Mouse (Mus musculus): ENCODE results near the gene Lrmda.

Gene Lrmda

GRCm38 (mm10) chr14:22382101-22382500 is 362.6 kb downstream of the Lrmda start:
- CTCF ChIA-PET = no interaction called here
- POLR2A ChIA-PET = no interaction called here

- ChIA-PET CTCF (no interaction called here), POLR2A (no interaction called here)
These were observed 374.1 kb downstream of the Lrmda start for GRCm38 (mm10) chr14:22393616-22394015.

DNA sequence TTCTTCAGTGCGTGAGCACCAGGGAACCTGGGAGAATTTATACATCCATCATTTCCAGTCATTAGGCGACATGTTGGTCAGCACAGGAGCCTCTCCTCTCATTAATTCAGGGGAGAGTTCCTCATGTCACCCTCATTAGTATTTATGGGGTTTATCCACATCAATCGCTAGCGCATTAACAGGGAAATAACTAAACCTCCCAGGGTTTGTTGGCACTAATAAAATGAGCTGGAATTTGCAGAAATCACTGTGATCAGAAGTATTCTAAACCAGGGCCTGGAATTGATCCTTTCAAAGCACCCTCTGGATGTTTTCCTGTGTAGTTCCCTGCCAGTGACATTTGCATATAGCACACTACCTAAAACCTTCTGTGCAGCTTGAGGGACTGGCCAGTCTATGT is 382.9 kb downstream of the Lrmda start:
- ChIA-PET CTCF (interaction anchor here in 1 of 4 experiments (0.6 kb wide), 1 partner anchor 11 kb away, joined by 3 read pairs; no protein-coding TSS in a partner anchor), POLR2A (interaction anchor here in 1 of 4 experiments (1.1 kb wide), 1 partner anchor 19 kb away, joined by 3 read pairs; no protein-coding TSS in a partner anchor)

- POLR2A ChIA-PET = no interaction called here
- CTCF ChIA-PET = no interaction called here
These were observed 387.1 kb downstream of the Lrmda start for GRCm38 (mm10) chr14:22406623-22407022.

DNA sequence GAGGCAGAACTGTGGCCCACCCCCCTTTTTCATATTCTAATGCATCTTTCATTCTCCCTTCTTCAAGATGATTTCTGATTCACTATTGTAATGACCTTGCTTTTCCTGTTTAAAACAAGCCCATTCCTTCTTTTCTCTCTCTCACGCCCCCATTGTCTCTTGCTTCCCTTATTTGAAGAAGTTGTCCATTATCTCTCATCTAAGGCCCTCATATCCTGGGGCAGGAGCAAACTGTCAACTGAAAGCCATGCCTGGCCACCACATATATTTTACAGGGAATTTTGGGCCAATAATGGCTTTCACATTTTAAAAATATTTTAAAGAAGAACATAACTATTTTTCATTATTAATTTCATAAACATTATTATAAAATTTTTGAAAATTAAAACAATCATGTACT is 391.3 kb downstream of the Lrmda start:
- ChIA-PET CTCF (no interaction called here), POLR2A (no interaction called here)

DNA sequence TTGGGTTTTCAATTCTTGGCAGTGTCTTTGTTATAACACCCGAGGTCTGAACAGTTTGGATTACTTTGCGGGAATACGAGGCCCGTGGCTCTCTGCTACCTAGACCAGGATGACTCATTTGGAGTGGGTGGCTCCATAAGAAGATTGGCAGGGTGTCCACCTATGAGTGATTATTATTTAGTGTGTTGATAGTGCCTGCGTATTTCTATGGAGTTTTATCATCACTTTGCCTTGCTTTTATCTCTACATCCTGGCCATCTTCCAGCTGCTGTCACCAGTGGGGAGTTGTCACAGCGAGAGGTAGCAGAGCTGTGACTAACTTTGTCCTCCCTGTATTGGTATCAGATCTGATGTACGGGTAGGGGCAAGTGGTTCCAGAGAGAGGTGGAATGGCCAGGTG is 393.7 kb downstream of the Lrmda start:
- POLR2A ChIA-PET = no interaction called here
- CTCF ChIA-PET = no interaction called here

DNA sequence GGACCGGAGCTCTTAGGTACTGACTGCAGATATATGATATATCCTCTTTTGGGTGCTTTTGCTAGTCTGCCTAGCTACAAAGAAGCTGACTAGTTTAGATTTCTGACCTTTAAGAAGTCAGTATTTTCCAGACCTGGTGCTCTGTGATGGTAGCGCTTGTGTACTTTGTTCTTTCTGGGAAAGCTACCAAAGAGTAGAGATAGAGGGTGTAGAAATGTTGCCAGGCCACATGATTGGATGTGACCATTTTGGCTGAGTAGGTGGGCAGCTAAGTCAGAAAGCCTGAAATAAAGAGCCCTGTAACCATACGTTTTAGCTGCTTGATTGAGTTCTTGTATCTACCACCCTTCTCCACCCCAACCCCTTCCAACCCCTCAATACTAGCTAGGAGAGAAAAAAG is 398.2 kb downstream of the Lrmda start:
- ChIA-PET POLR2A (no interaction called here), CTCF (no interaction called here)

- CTCF ChIA-PET = interaction anchor here in 1 of 4 experiments (0.7 kb wide), 1 partner anchor 434 kb away, joined by 3 read pairs; no protein-coding TSS in a partner anchor
- POLR2A ChIA-PET = interaction anchor here in 1 of 4 experiments (0.7 to 1.3 kb wide), 2 partner anchors 19 to 855 kb away, joined by 3 to 4 read pairs; no protein-coding TSS in a partner anchor
These were observed 402.2 kb downstream of the Lrmda start for GRCm38 (mm10) chr14:22421668-22422067.

DNA sequence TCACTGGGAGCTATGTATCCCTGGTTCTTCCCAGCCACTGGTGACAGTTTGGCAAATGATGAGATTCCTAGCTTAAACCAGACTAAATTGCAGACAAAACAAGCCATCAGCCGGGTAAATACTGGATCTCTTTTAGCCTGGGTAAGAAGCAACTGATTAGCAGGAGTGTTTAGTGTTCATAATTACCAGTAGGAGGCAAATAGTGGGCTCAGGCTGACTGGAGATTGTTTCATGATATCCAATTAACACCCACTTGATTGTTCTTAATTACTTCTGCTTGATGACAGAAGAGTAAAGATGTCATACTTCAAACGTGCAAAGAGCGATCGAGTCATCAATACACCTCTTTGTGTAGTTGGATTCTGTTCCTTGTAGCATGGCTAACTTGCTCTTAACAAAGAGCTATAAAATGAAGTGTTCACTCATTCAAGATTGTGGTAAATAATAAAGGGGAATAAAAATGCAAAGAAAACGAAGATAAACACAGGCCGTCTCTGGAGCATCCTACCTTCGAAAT is 405.6 kb downstream of the Lrmda start:
- ChIA-PET CTCF (no interaction called here), POLR2A (no interaction called here)

DNA sequence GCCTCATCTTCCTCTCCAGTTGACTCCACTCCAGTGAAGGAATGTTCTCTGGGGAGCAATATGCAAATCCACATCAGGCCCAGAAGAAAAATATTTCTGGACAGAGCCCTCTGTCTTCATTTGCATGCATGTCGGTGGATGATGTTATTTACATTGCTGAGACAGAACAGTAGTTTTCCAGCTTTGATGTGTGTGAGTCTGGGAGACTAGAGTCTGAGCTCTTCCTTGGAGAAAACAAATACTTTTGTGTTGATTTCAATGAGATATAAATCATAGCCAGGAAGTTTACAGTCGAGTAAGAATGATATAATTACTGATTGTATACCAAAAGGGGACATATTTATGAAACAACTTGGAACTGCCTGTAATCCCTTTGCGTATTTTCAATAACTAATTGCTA is 415.9 kb downstream of the Lrmda start:
- ChIA-PET POLR2A (no interaction called here), CTCF (no interaction called here)

- POLR2A ChIA-PET = no interaction called here
- CTCF ChIA-PET = no interaction called here
These were observed 416.4 kb downstream of the Lrmda start for GRCm38 (mm10) chr14:22435860-22436377.

- POLR2A ChIA-PET = interaction anchor here in 1 of 4 experiments (0.5 kb wide), 1 partner anchor 1022 kb away, joined by 4 read pairs; no protein-coding TSS in a partner anchor
- CTCF ChIA-PET = no interaction called here
These were observed 421.0 kb downstream of the Lrmda start for GRCm38 (mm10) chr14:22440341-22440999.

- POLR2A ChIA-PET = interaction anchor here in 1 of 4 experiments (0.6 to 0.9 kb wide), 2 partner anchors 326 to 926 kb away, joined by 5 to 7 read pairs; no protein-coding TSS in a partner anchor
- CTCF ChIA-PET = no interaction called here
These were observed 422.4 kb downstream of the Lrmda start for GRCm38 (mm10) chr14:22441859-22442447.

GRCm38 (mm10) chr14:22442719-22443118 is 423.2 kb downstream of the Lrmda start:
- ChIA-PET POLR2A (interaction anchor here in 1 of 4 experiments (0.9 kb wide), 1 partner anchor 326 kb away, joined by 5 read pairs; no protein-coding TSS in a partner anchor), CTCF (no interaction called here)

GRCm38 (mm10) chr14:22444541-22444940 is 425.0 kb downstream of the Lrmda start:
- ChIA-PET CTCF (interaction anchor here in 1 of 4 experiments (1.6 kb wide), 1 partner anchor 9 kb away, joined by 5 read pairs; no protein-coding TSS in a partner anchor), POLR2A (no interaction called here)

DNA sequence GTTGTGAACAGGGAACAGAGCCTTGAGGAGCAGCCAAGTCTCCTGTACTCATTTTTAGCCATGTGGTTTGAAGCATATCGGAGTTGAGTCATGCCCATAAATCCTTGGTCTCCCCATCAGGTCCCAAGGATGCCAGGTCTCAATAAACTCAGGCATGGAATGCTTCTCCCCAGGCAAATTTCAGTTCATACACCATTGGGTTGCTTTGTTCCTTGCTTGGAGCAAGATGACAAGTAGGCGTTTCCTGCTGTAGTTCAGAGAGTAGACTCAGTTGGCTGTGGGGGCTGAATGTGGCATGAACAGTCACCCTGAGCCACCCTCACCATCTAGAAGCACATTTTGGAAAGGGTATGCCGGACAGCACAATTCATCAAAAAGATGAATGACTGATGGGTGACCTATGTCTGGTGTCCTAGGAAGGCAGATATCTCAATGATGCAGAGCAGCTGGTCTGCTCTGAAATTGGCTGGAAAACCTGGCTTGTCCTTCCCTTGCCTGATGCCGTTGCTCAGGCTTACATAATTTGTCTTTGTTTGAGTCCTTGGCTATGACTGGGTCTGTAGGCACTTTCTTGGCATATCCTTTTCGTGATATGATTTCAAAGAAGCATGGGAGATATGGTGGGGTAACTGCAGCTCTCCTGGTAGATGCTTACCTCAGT is 425.8 kb downstream of the Lrmda start:
- POLR2A ChIA-PET = no interaction called here

DNA sequence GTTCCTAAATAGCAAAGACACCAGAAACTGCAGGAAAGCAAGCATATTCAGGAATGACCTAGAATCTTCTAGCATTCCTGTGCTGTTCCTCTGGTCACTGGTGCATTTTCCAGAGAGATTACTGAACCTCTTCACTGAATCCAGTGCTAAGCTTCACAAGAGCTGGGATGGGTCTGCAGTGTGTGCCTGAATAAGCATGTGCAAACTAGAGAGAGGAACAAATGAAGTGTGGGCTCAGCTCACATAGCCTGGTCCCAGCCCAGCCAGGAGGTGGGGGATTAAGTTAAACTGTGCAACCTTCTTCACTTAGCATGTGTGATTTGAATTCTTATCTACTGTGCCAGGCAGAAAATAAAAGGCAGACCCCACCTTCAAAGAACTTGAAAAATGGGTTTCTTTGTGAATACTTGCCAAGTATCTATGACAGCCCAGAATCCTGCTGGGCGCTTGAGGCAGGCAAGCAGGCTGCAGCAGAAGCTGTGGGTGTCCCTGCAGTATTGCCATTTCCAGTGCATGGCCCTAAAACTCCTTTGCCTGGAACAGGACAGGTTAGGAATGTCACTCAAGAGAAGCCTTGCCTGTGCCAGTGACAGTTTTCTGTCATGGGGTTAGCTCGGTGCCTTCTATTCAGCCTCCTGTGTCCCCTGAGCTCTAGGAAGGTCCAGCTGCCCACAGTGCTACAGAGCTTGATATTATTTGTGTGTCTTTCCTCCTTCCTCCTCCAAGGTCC is 426.5 kb downstream of the Lrmda start:
- CTCF ChIA-PET = no interaction called here
- POLR2A ChIA-PET = no interaction called here

More for the DNA sequence above, 425.8 kb downstream of the Lrmda start:
- CTCF ChIA-PET = interaction anchor here in 1 of 4 experiments (1.6 kb wide), 1 partner anchor 8 kb away, joined by 5 read pairs; no protein-coding TSS in a partner anchor

DNA sequence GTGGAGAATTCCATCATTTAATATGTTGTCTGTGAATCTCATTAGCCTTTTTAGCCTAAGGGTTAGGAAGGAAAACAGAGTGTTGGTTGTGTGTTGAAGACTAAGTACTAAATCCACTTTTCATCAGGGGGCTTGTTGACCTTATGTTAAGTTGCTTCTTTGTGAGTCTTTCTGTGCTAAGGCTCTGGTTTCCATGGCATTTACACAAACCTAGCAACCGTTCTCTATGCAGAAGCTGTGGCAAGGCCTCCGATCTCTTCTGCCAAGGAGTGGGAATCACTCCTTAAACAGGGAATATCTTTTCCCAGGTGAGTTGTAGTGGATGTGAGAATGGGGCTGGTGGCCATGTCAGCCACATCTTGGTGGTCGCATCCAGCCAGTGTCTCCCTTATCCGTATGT is 432.1 kb downstream of the Lrmda start:
- CTCF ChIA-PET = no interaction called here
- POLR2A ChIA-PET = no interaction called here

GRCm38 (mm10) chr14:22464314-22464713 is 444.8 kb downstream of the Lrmda start:
- CTCF ChIA-PET = no interaction called here
- POLR2A ChIA-PET = no interaction called here

GRCm38 (mm10) chr14:22471041-22471440 is 451.5 kb downstream of the Lrmda start:
- CTCF ChIA-PET = no interaction called here
- POLR2A ChIA-PET = no interaction called here
